Mouse (Mus musculus) hindbrain, embryonic 13.5 days (tissue): ENCODE results near the gene Cbr3. TPM values are rescaled to one million over a fixed set of nuclear protein-coding genes. Genes with fewer than 3 reads are reported as not detected.
A peak's percentile ranks its signal among the peaks of the same experiment; 100 is the strongest.

Experiments
- ATAC-seq: fragments of 200-750 bp; cut with Nextera tagmentation; 2 replicates; pipeline ENCODE4 v1.8.0; 2017; ENCODE audit warnings: moderate TSS enrichment; ENCODE audit not compliant: low FRiP score
- H3K27ac ChIP-seq: fragments of 300-500 bp; sonication (generic); 2 replicates; pipeline ENCODE4 v1.5.1; 2015; ENCODE audit warnings: inconsistent platforms, mild to moderate bottlenecking, moderate library complexity
- H3K27me3 ChIP-seq: fragments of 300-500 bp; sonication (generic); 2 replicates; pipeline ENCODE4 v1.6.1; 2015; ENCODE audit warnings: mild to moderate bottlenecking, inconsistent platforms
- H3K36me3 ChIP-seq: fragments of 300-500 bp; sonication (generic); 2 replicates; pipeline ENCODE4 v1.6.1; 2015; ENCODE audit warnings: mild to moderate bottlenecking, inconsistent platforms
- H3K4me1 ChIP-seq: fragments of 300-500 bp; sonication (generic); replicated peaks from 2 replicates; pipeline ENCODE4 v1.6.1; 2015; ENCODE audit warnings: inconsistent platforms
- H3K4me2 ChIP-seq: fragments of 300-500 bp; sonication (generic); 2 replicates; pipeline ENCODE4 v1.6.1; 2015; ENCODE audit warnings: inconsistent platforms, mild to moderate bottlenecking, moderate library complexity
- H3K4me3 ChIP-seq: fragments of 300-500 bp; sonication (generic); 2 replicates; pipeline ENCODE4 v1.5.1; 2015; ENCODE audit warnings: mild to moderate bottlenecking, inconsistent platforms
- H3K9ac ChIP-seq: fragments of 300-500 bp; sonication (generic); 2 replicates; pipeline ENCODE4 v1.6.1; 2015; ENCODE audit warnings: mild to moderate bottlenecking, inconsistent platforms
- H3K9me3 ChIP-seq: fragments of 300-500 bp; sonication (generic); 2 replicates; pipeline ENCODE4 v1.6.1; 2016; ENCODE audit warnings: inconsistent platforms
- WGBS: fragments of 180-500 bp; shearing (Covaris S2); methylation state at CpG from one replicate; pipeline ENCODE4 v1.1.7; 2015; 5-methylcytosine and 5-hydroxymethylcytosine counted together
- polyA plus RNA-seq: library from polyadenylated mRNA; unstranded; fragments of >200 nt; fragmentation: Nextera tagmentation; extraction: Ambion mirVana; gene quantifications from 2 replicates; pipeline ENCODE4 v1.2.1, GENCODE M21; 2015

The Cbr3 gene
- polyA plus RNA-seq, 1 experiment from 2014 or later: 0.99 TPM

DNA sequence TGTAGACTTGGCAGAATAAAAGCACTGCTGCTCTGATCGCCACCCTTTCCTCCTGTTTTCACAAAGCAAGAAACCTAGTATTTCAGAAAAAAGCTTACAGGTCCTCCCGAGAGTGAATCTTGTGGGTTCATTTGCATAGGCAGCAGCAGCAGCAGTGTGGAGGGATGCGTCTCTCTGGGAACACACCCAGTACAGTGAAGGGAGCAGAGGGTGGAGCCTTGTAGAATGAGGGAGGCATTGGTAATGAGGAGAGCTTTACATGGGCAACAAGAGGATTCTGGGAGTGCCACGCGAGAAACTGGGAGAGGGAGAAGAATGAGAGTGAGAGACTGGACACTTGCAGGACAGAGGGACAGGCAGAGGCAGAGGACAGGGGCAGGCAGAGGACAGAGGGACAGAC is 31.4 kb downstream of the Cbr3 start:
- H3K27ac ChIP-seq: no peak overlapping the region
- no peak for ATAC-seq
- peak overlapping the region; percentile 10; the same call in 1 of the 2 replicates for H3K4me2 ChIP-seq

DNA sequence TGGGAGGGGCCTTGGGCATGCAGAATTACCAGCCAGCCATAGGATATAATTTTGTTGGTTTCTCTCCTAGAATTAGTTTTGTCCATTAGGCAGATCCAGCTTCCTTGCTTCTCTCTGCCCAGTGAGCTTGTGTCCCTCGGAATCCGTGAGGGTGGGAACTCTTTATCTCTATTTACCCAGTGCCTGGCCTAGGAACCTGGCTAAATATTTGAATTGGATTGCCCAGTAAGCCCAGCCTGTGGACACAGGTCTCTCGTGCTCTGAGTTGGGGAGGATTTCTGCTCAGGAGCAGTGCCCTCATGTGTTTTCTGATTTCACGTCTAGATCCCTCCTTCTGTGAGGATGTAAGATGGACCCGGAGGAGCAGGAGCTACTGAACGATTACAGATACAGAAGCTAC is 32.8 kb downstream of the Cbr3 start:
- H3K9me3 ChIP-seq: no peaks in the 10 kb centered on the region
- no peak overlapping the region for H3K27ac ChIP-seq
- peaks cover 36% of the 10 kb centered on the region for H3K4me1 ChIP-seq
- H3K27me3 ChIP-seq: no peaks in the 10 kb centered on the region
- 92% methylated on average over 6 of the region's 6 CpGs for WGBS
- H3K36me3 ChIP-seq: peaks cover 21% of the 10 kb centered on the region; the same call in 1 of the 2 replicates
- H3K4me2 ChIP-seq: no peak overlapping the region
- no peak overlapping the region for H3K4me3 ChIP-seq
- no peak for ATAC-seq
- no peak overlapping the region for H3K9ac ChIP-seq

More for the DNA sequence above, 31.4 kb downstream of the Cbr3 start:
- peaks cover 17% of the 10 kb centered on the region; the same call in 1 of the 2 replicates for H3K36me3 ChIP-seq
- no peaks in the 10 kb centered on the region for H3K9me3 ChIP-seq
- no peak overlapping the region for H3K9ac ChIP-seq
- H3K27me3 ChIP-seq: no peaks in the 10 kb centered on the region
- peaks cover 36% of the 10 kb centered on the region for H3K4me1 ChIP-seq
- WGBS: 28% methylated on average over 5 of the region's 5 CpGs
- no peak overlapping the region for H3K4me3 ChIP-seq

DNA sequence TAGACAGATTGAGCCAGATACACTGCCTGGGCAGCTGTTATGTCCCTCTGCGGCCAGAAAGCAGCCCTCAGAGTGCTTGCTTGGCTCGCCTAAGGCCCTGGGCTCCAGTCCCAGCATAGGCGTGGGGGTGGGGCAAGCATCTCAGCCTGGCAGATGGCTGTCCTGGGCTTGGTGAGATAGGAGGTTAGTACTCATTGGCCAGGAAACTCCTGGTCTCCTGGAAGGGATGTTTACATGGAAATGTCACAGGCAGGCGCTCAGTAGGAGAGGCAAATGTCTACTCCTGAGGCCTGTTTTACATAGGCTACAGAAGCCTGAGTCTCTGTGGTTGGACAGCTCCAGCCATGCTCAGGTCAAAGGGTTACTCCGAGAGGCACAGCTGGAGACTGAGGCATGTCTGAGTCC is 34.3 kb downstream of the Cbr3 start:
- Histone ChIP-seq H3K4me2 (no peak overlapping the region), H3K9ac (0 out of 2 replicates have a peak overlapping the region, but pooled peaks have one; percentile 24), H3K4me1 (peaks cover 37% of the 10 kb centered on the region), H3K9me3 (no peaks in the 10 kb centered on the region), H3K36me3 (peaks cover 21% of the 10 kb centered on the region; the same call in 1 of the 2 replicates), H3K27ac (peak overlapping the region; percentile 48), H3K27me3 (no peaks in the 10 kb centered on the region), H3K4me3 (no peak overlapping the region)
- 11% methylated on average over 5 of the region's 5 CpGs for WGBS
- ATAC-seq: 0 out of 2 replicates have a peak, but pooled peaks have one; percentile 25

DNA sequence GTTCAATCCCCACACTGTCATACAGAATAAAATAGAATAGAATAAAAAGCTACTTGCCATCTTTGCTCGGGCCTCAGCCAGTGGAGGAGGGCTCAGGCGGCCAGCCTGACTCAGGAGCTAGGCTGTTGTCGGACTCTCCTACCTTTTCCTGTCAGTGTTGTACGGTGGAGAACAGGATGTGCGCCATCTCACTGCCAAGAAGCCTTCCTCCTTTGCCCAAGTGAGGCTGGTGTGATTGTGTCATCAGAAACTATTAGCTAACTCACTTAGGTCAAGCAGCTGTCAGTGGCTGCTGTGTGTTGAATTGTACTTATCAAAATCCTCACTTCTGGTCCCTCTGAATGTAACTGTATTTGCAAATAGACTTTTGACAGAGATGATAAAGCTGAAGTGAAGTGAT is 38.8 kb downstream of the Cbr3 start:
- Histone ChIP-seq H3K9me3 (no peaks in the 10 kb centered on the region), H3K4me1 (peaks cover 23% of the 10 kb centered on the region), H3K36me3 (peaks cover 33% of the 10 kb centered on the region), H3K9ac (no peak overlapping the region), H3K4me2 (no peak overlapping the region), H3K4me3 (no peak overlapping the region), H3K27me3 (no peaks in the 10 kb centered on the region), H3K27ac (peak overlapping the region; percentile 9; the same call in 1 of the 2 replicates)
- 87% methylated on average over 5 of the region's 5 CpGs for WGBS
- no peak for ATAC-seq

DNA sequence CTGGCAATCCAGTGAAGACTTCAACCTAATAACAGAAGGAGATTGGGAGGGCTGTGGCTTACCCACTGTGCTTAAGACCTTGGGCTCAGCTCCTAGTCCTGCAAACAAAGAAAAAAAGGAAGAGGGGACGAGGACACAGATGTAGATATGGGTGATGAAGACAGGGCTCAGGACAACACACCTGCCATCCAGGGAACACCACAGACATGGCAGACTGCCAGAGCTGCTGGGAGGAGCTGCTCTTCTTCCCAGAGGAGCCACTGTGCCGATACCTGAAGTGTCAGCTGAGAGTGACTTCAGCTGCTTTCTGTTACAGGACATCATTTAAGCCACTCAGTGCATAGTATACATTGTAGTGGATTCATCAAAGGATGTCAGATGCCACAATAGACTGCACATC is 39.5 kb downstream of the Cbr3 start:
- no peaks in the 10 kb centered on the region for H3K27me3 ChIP-seq
- H3K4me2 ChIP-seq: no peak overlapping the region
- peak overlapping the region; percentile 13; the same call in 1 of the 2 replicates for H3K9ac ChIP-seq
- no peak overlapping the region for H3K4me3 ChIP-seq
- H3K9me3 ChIP-seq: no peaks in the 10 kb centered on the region
- peaks cover 28% of the 10 kb centered on the region for H3K36me3 ChIP-seq
- peak overlapping the region; percentile 9; the same call in 1 of the 2 replicates for H3K27ac ChIP-seq
- peaks cover 16% of the 10 kb centered on the region for H3K4me1 ChIP-seq
- WGBS: 58% methylated on average over 2 of the region's 2 CpGs
- no peak for ATAC-seq

DNA sequence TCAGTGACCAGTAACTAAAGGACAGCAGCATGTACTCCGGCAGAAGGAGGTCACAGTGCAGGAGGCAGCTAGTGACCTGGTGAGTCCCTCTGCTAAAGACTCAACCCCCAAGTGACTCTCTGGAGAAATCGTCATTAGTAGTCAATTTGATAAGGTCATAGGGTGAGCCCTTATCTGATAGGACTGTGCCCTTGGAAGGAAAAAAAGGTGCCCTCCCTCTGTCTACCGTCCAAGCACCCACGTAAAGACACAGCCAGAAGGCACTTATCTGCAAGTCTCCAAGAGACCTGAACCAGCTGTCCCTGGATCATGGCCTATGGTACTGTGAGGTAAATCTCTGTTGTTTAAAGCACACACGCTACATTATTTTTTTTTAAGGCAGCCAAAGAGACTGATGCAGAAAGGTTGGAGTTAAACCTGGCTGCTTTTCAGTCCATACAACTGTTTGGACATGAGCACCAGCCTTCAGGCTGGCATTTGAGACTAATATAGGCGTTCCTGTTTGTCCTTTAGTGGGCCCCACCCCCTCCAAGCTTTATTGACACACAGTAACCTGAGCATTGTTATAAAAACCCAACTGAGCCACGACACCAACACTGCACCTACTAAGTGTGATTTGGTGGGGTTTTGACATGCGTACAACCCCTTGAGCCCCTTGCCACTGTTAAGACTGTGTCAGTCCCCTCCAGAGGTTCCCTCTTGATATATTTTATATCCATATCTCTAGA is 42.6 kb downstream of the Cbr3 start:
- Histone ChIP-seq H3K27ac (no peak overlapping the region), H3K27me3 (no peaks in the 10 kb centered on the region), H3K4me2 (no peak overlapping the region), H3K9ac (no peak overlapping the region), H3K4me3 (no peak overlapping the region), H3K4me1 (peaks cover 11% of the 10 kb centered on the region), H3K36me3 (peaks cover 31% of the 10 kb centered on the region), H3K9me3 (no peaks in the 10 kb centered on the region)
- WGBS: 78% methylated on average over 8 of the region's 8 CpGs
- ATAC-seq: no peak

DNA sequence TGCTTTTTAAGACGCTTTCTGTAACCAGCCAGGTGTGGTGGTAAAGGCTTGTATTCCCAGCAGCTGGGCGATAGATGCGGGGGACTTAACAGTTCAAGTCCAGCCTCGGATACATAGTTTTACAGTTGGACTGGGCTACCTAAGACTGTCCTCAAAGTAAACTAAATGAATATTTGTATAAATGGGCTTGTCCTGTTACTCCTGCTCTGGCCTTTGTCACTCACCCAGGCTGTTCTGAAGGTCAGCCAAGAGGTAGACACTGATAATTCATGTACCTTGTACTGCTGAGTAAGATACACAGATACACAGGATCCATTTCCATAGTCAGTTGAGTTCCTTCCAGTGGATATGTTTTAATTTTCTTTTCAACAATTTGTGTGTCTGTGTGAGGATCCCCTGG is 43.2 kb downstream of the Cbr3 start:
- H3K4me1 ChIP-seq: peaks cover 11% of the 10 kb centered on the region
- no peaks in the 10 kb centered on the region for H3K27me3 ChIP-seq
- peaks cover 35% of the 10 kb centered on the region for H3K36me3 ChIP-seq
- no peak overlapping the region for H3K9ac ChIP-seq
- no peak for ATAC-seq
- H3K4me2 ChIP-seq: no peak overlapping the region
- H3K4me3 ChIP-seq: no peak overlapping the region
- no peaks in the 10 kb centered on the region for H3K9me3 ChIP-seq
- no peak overlapping the region for H3K27ac ChIP-seq
- 94% methylated on average over 4 of the region's 4 CpGs for WGBS

DNA sequence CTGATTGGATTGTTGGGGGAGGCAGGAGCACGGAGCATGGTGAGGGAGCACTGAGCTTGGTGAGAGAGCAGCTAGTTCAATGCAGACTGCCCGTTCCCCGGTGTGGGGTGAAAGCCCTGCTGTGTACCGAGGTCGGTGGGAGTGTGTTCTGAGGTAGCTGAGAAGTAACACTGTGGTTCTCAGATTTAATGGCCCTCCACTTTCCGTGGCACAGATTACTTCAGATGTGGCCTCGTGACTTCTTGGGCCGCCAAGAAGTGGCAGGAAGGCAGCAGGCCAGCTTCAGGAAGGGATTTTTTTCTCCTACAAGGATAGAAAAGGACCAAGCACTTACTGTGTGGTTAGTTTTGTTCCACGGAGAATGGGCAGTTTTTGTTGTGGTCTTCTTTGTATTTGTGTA is 45.7 kb downstream of the Cbr3 start:
- H3K27me3 ChIP-seq: no peaks in the 10 kb centered on the region
- peaks cover 55% of the 10 kb centered on the region for H3K36me3 ChIP-seq
- no peak overlapping the region for H3K4me3 ChIP-seq
- no peaks in the 10 kb centered on the region for H3K9me3 ChIP-seq
- no peak overlapping the region for H3K9ac ChIP-seq
- WGBS: 78% methylated on average over 9 of the region's 9 CpGs
- peaks cover 6% of the 10 kb centered on the region; the same call in 1 of the 2 replicates for H3K4me1 ChIP-seq
- H3K27ac ChIP-seq: no peak overlapping the region
- H3K4me2 ChIP-seq: no peak overlapping the region
- no peak for ATAC-seq

DNA sequence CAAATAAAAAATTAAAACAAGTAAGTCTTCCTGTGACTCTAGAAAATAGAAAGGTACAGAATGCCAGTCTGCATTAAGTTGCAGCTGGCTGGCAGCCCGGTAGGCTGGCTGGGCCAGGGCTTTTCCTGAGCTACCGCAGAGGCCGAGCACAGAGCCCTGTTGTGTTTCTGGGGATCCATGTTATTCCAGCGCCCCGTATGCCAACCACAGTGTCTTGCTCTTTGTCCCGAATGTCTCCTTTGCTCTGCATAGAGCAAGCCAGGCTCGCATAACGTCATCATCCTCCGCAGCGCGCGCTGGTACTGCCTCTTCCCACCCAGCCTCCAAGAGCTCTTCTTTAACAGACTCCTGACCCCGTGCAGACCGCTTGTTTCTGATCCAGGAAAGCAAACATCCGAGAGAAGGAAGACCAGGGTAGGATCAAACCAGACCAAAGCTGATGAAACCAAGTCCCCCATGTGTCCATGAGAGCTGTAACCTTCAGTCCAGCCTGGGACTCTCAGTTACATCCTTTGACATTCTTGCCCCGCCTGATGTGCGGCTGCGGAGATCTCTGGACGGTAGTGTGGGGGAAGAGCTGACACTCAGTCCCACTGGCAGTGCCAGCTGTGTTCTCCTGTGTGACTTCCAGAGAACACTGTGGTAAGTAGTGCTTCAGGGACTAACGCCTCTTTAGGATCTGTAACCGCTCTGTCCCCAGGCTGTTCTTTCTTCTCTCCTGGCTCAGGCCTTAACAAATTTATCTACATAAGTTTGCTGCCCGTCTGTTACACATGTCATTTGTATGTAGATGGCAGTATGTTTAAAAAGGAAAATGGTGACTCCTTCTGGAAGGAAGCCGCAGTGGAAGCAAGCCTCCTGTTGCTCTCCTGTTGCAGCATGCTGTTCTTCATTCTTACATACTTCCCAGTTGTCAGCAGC is 47.0 kb downstream of the Cbr3 start:
- Histone ChIP-seq H3K9ac (no peak overlapping the region; the same call in 1 of the 2 replicates), H3K36me3 (peaks cover 54% of the 10 kb centered on the region), H3K9me3 (no peaks in the 10 kb centered on the region), H3K4me1 (peaks cover 9% of the 10 kb centered on the region; the same call in 1 of the 2 replicates), H3K4me2 (no peak overlapping the region), H3K27me3 (no peaks in the 10 kb centered on the region), H3K27ac (0 out of 2 replicates have a peak overlapping the region, but pooled peaks have one; percentile 8), H3K4me3 (no peak overlapping the region)
- WGBS: 78% methylated on average over 23 of the region's 23 CpGs
- ATAC-seq: no peak

DNA sequence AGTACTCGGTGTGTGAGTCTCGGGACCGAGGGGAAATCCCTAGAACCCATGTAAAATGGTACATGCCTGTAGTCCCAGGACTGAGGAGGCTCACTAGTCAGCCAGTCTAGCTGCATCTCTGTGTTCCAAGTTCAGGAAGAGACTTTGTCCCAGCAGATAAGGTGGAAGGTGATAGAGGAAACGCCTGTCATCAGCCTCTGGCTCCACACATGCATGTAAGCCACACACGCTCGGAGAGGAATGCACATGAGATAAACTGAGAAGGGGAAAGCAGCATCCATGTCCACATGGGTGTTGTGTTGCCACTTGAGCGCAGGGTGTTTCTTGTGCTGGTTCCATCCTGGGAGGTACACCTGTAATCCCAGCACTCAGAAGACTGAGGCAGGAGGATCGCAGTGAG is 48.3 kb downstream of the Cbr3 start:
- no peaks in the 10 kb centered on the region for H3K9me3 ChIP-seq
- H3K4me3 ChIP-seq: no peak overlapping the region
- no peaks in the 10 kb centered on the region for H3K27me3 ChIP-seq
- 91% methylated on average over 8 of the region's 8 CpGs for WGBS
- H3K4me2 ChIP-seq: no peak overlapping the region
- H3K27ac ChIP-seq: no peak overlapping the region
- no peak overlapping the region for H3K9ac ChIP-seq
- no peak for ATAC-seq
- peaks cover 9% of the 10 kb centered on the region; the same call in 1 of the 2 replicates for H3K4me1 ChIP-seq
- peaks cover 53% of the 10 kb centered on the region for H3K36me3 ChIP-seq

DNA sequence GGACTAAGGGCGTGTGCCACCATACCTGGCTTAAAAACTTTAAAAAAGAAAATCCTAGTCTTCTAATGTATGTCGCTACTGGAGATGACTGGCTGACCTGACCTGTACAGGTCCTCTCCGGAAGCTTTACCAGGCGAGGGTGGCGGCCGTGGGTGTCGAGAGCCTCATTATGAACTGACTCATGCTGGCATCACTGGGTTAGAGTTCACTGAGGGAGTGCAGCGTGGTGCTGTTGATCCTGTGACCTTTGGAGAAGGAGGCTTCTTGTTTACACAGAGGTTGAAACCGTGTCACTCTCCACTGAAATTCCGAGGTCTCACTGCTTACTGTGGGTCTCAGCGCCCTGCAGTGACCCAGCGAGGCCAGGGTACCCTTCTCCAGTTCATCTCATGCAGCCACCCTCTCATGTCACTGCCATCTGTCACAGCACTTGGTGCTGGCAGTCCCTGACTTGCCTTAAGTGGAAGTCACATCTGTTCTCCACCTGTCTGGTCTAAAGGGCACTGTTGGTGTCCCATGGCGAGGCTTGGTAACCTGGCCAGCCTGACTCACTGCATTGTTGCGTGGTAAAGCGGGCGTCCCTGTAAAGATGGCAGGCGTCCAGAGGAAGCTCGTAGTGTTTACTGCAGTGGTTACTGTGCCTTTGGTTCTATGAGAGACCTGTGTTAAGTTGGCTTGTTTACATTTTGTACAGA is 50.0 kb downstream of the Cbr3 start:
- Histone ChIP-seq H3K9ac (no peak overlapping the region), H3K9me3 (no peaks in the 10 kb centered on the region), H3K4me3 (no peak overlapping the region), H3K27ac (no peak overlapping the region), H3K4me2 (no peak overlapping the region), H3K36me3 (peaks cover 58% of the 10 kb centered on the region), H3K27me3 (no peaks in the 10 kb centered on the region), H3K4me1 (peaks cover 9% of the 10 kb centered on the region; the same call in 1 of the 2 replicates)
- no peak for ATAC-seq
- 77% methylated on average over 18 of the region's 18 CpGs for WGBS

DNA sequence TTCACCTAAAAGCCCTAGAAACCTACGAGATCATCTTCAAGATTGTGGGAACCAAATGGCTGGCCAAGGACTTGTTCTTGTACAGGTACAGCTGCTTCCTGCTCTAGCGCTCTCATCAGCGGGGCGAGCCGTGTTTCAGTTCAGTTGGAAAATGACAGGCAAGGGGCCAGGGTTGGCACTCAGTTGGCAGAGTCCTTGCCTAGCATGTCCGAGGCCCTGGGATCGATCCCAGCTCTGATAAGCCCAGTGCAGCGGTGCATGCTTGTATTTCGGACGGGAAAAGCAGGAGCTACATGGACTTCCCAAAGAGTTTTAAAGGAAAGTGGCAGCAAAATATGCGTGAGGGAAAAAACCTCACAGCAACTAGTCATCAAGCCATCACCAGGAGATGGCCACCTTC is 56.2 kb downstream of the Cbr3 start:
- no peak overlapping the region for H3K27ac ChIP-seq
- H3K4me2 ChIP-seq: no peak overlapping the region
- H3K36me3 ChIP-seq: peaks cover 69% of the 10 kb centered on the region
- ATAC-seq: no peak
- 90% methylated on average over 11 of the region's 11 CpGs for WGBS
- H3K4me1 ChIP-seq: no peaks in the 10 kb centered on the region
- no peaks in the 10 kb centered on the region for H3K9me3 ChIP-seq
- H3K27me3 ChIP-seq: no peaks in the 10 kb centered on the region
- no peak overlapping the region for H3K4me3 ChIP-seq
- H3K9ac ChIP-seq: no peak overlapping the region
